Mouse (Mus musculus) liver, embryonic 14 days (tissue): ENCODE data around the gene Lyrm9. TPM values are rescaled to one million over a fixed set of nuclear protein-coding genes. Genes with fewer than 3 reads are reported as not detected.

Experiments used
- polyA plus RNA-seq: library from polyadenylated mRNA; depleted of rRNA; stranded (reverse); fragments of >200 nt; gene quantifications from 2 replicates; pipeline ENCODE4 v1.2.3, GENCODE M21; 2012; rRNA removed

The Lyrm9 gene
- 10.5 and 11.1 TPM in 2 replicates for polyA plus RNA-seq

GRCm38 (mm10) chr11:78826442-78827013 is at the start of gene Lyrm9:
Gene Lyrm9, plus strand, starts transcription at chr11:78826584.

Other genes with a start within 250 kb of the Lyrm9 start
- gene Nlk, start 129.2 kb upstream of the Lyrm9 start, polyA plus RNA-seq, result 4.7 and 5.2 TPM in 2 replicates
- gene Ccnq, start 74.9 kb upstream of the Lyrm9 start, polyA plus RNA-seq, result 16.3 and 19.1 TPM in 2 replicates
- gene Nos2, start 94.2 kb downstream of the Lyrm9 start, polyA plus RNA-seq, result 0.03 and 0.05 TPM in 2 replicates
- 64.0 and 77.7 TPM in 2 replicates for gene Lgals9, start 158.4 kb downstream of the Lyrm9 start, polyA plus RNA-seq